Mouse (Mus musculus) left cerebral cortex, postnatal 25 days (tissue): ENCODE data around the gene Car10. TPM values are rescaled to one million over a fixed set of nuclear protein-coding genes. Genes with fewer than 3 reads are reported as not detected.

ENCODE experiments used
- DNase-seq, 2 experiments: peaks; one replicate each; pipeline ENCODE4 v3.0.0; 2022; ENCODE audit warnings: low spot score in 2 of 2, mixed read lengths in 1 of 2
- intact Hi-C: fragments of 180-260 bp; cut with DNase I; formaldehyde crosslinking; loops from one replicate; pipeline ENCODE4 v1.15.1; 2025
- total RNA-seq, 2 experiments: library from RNA; stranded (reverse); gene quantifications; 2 replicates each; pipeline ENCODE4 v1.2.3; 2021

Car10 gene
- total RNA-seq, 2 experiments from 2014 or later = 132 to 143 TPM

DNA sequence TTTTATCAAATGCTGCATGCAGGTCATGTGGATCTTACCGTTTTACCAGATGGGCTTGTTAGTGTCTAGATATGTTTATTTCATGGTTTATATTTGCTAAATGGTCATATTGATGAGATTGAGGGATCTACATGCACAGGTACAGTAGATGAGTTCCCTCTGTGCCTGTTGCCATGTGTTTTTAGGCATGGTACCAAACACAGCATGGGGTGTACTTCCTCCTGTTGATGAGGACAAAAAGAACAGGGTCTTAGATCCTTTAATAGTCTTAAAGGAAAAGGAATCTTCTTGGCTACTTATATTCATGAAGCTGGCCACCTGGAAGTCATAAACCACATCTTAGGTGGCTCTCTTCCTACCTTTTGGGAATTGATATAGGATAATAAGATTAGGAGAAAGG, 43.9 kb downstream of the Car10 start:
- no peak for DNase-seq
- intact Hi-C loops = no loop called here

DNA sequence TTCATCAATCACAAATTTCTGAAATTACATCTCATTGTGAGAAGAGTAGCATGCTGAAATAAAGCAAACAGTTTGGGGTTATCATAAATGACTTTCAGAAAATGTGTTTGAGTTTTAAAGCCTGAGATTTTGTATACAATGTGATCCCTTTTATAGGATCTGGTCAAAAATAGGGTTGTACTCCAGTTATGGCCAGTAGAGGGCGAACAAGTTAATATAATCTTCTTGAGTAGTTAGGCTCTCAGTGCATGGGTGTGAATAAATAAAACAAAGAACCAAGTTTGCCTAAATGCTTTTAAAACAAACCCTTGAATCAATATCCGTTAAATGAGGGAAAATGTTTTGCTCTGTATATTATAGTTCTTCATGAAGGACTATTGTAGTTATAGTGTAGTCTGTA, 46.7 kb downstream of the Car10 start:
- intact Hi-C loops = loop anchor here (1.0 to 2.0 kb wide), 2 partner anchors 328 to 668 kb away; no protein-coding TSS in a partner anchor
- DNase-seq = peak; percentile 48 to 67

DNA sequence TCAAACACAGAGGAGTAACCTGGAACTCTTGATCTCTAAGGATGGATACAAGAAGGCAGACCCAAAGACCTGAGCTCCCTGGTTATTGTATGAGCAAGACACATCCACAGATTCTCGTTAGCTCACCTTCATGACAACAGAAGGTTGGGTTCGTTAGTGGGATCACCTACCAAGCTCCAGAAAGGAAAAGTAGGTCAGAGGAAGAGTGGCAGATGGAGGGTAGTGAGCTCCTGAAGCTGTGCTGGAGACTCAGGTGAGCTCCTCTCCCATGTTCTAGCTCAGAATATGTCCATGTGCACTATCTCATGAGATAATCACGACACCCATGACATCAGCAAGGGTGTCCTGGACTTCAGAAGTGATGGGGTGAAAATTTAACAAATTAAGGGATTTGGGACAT, 57.1 kb downstream of the Car10 start:
- intact Hi-C loops = no loop called here
- DNase-seq = no peak

DNA sequence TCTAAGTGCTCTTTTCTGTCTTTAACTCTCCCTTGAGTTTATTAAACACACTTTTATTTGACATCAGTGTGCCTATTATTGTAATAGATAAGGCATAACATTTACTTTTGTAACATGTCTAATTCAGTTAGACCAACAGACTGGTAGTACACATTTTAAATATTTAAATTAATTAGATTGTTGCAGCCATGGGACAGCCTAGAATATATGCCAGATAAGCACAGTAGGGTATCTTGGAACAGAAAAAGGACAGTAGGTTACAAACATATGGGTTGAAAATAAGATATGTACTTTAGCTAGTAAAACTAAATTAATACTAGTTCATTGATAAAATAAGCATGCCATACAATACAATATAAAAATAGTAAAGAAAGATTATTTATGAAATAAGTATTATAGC, 74.6 kb downstream of the Car10 start:
- intact Hi-C loops = no loop called here
- DNase-seq = no peak

DNA sequence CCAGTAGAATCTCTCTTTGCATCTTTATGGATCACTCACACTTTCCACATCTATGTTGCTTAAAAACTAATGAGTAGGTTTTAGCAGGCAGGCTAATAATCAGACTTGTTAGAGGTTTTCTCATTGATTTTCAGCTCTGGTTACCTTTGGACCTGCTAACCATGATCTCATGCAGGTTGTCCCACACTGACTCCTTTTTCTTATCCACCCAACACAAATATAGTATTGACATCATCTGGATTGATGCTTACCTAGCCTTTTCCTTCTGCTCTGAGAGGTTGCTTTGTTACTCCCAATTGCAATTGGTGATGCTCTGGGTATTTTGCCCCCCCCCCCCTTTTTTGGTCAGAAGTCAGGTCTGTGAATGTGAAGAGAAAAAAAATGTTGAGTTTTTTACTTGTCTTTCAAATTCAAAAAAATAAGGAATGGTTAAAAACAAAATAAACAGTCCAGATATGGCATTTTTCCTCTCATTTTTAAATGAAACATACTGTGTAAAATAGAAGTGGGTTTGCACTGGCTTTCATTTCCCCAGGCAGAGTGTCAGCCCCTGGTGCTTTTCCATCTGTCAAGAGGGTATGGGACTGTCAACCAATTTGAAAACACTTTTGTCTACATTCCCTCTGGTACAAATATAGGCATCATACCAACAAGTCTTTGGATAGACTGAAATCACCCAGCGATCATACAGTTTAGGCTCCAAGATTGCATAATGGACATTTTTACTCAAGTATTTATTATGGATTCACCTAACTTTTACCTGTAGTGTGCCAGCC, 75.9 kb downstream of the Car10 start:
- intact Hi-C loops = no loop called here
- no peak for DNase-seq

DNA sequence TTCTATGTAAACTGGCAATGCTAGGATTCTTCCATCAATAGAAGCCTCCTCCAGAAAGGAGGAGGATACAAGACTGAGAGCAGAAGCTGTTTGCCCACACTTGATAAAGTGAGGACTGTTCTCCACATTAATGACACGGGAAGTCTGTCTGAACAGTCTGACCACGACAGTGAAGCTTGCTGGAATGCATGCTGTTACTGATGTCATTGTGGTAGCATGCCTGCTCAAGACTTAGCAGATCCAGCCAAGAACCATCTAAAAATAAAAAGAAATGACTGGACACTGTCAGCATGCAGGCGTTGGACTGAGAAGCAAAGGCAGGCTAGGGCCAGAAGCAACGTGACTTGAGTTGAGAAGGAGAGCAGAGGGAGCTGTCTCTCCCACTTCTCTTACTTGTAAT, 87.6 kb downstream of the Car10 start:
- intact Hi-C loops = no loop called here
- peak; percentile 31 to 69 for DNase-seq

DNA sequence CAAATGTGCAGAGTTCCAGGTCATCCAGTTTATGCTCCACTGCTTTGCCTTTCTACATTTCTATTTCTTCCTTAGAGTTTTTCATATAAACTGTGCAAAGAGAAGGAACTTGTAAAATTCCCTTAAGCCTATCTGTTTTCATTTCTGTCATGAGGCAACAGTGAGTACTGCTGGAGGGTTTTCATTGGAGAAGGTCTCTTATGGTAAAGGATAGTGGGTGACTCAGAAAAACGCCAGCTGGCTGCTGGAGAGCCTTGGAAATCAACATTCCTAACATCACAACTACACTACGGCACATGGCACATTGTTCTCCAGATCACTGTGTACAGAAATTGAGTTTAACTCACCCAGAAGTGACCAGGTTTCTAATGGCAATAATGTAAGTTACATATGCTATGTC, 88.3 kb downstream of the Car10 start:
- peak in 1 of 2 experiments; percentile 64 for DNase-seq
- intact Hi-C loops = no loop called here

DNA sequence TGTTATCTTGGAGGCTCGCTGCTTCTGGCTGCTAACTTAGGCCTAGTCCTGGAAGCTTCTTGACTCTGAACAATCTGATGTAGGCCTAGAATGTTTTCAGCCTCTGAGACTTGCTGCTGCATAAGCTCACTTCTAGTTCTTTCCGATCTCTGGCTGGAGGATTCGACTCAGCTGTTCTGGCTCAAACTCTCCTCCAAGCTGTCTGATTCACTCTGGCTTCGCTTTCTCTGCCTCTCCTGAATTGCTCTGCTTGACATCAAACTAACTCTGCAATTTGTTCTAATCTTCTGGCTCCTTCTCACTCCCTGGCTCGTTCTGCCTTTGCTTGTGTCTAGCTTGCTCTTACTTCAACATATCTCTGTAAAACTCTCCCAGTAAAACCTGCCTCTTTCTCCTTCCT, 90.8 kb downstream of the Car10 start:
- no peak for DNase-seq
- intact Hi-C loops = no loop called here

DNA sequence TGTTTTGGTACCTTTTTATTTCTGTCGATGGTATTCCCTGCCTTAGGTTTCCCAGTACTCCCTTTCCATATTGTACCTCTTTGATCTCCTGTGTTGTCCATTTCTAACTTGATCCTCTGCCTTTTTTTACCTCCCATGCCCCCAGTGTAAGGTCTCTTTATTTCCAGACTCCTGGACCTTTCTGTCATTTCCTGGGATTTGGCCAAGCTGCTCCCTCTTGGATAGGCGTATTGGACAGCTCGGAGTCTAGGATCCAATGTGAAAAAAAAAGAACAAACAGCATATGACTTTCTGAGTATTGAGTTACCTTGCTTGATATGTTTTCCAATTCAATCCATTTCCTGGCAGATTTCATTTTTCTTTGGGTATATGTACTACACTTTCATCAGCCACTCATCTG, 102.2 kb downstream of the Car10 start:
- DNase-seq = no peak
- intact Hi-C loops = no loop called here

DNA sequence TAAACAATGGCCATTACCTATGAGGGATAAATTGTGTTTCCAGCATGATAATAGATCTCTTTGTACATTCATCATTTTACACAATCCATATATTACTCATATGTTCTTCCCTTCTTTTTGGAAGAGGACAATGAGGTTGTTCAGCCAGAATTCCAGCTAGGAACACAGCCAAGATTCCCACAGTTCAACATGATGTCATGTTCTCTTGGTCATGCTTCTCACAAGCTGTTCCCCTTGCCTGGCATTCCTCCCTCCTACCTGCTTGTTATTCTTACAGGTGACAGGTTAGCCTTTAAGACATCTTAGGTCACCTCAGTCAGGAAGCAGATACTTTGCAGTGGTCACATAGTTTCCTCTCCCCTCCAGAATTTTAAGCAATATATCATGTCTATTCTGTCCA, 119.6 kb downstream of the Car10 start:
- intact Hi-C loops = no loop called here
- DNase-seq = no peak

DNA sequence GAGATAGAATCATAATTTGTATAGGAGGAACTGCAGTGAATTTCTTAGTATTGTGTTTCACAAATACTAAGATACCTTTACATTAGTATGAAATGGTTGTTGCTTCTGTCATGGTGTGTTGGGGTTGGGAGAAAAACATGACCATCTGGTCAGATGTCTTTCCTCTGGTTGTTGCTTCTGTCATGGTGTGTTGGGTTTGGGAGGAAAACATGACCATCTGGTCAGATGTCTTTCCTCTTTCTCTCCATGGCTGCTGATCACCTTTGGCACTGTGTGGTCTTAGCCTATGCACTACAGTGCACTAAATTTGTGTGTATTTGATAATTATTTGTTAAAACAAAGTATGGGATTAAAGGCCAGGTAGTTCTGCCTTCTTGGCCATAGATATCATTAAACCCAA, 132.2 kb downstream of the Car10 start:
- no peak for DNase-seq
- intact Hi-C loops = no loop called here

DNA sequence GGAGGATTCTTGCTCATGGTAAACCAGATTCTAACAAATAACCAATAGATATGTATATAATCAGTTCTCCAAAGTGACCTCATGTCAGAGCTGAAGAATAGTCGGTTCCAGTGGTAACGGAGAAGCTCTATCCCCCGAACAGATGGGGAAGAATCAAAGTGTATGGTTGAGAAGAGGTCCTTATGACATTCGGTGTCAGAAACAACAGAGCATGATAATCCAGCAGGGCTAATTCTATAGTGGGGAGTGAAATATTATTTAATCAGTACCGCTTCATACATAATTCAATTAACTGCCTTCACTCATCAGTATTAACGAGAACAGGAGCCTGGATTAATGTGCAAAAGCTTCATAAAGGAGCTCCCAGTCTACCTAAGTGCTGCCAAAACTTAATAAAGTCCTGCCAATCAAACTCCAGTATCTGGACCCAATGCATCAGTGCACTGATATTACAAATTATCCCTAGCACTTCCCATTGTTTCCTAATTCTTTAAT, 152.0 kb downstream of the Car10 start:
- no peak for DNase-seq
- intact Hi-C loops = no loop called here

DNA sequence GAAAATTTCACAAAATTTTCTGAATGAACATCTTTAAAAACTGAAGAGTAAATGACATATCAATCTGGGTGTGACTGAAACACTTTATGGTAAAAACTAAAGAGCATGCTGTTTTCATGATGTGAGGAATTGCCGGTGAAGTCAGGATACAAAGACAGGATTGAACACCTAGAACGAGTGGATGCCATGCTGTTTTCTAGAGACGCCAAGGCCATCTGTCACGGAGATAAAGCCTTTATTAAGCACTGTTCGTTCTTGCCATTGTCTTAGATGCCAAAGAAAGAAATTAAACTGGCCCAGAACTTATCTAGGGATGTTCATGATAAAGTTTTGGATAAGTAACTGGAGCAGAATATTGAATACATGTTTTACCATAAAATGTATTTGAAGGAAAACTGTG, 153.9 kb downstream of the Car10 start:
- intact Hi-C loops = no loop called here
- no peak for DNase-seq

DNA sequence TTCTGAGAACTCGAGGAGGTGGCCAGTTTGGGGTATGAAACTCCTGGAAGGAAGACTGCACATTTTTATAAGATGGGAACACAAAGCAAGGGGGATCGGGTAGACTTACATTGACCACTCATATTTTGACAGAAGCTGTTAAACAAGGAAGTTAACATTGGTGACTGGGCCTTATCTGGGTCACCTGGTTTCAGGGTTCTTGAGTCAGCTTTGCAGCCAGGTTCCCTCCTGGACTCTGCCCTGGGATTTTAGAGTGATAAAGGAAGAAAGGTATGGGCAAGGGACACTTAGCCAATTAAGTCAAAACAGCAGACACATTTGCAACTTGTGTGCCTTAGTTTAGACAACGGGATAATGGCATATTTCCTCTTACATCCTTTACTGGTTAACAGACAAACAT, 166.2 kb downstream of the Car10 start:
- intact Hi-C loops = no loop called here
- DNase-seq = no peak

DNA sequence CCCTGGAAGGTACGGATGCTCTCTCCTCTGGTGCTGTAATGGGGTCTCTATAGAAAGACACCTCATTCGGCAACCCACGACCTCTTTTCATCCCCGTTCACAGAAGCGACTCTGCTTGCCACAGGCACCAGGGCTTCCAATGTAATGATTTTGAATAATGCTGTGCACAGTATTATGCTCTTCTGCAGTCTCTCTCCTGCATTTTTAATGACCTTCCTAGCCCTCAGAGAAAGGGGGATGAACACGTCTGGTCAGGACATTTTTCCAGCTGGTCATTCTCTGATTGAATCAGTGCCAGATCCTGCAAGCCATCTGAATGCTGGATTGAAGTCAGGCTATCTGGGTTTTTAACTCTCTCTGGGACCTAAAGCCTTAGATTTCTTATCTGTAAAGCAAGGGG, 174.2 kb downstream of the Car10 start:
- intact Hi-C loops = loop anchor here (10.0 kb wide), 2 partner anchors 147 to 293 kb away; no protein-coding TSS in a partner anchor
- no peak for DNase-seq

DNA sequence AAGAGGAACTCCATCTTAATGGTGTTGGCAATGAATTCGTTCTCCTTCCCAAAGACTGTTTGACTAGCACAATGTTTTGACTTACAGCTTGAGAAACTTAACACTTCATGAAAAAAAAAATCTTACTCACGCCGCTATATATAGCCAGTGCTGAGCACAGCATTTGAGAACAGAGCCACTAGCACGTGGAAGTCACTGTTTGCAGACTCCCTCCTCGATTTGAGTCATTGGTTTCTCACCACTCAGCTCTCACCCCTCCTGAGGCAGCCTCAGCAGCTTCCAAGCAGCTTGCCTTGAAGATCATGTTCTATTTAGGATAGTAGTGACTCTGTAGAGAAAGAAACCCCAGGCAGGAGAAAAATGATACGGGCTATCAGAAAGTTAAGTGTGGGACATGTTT, 176.1 kb downstream of the Car10 start:
- intact Hi-C loops = loop anchor here (10.0 kb wide), 2 partner anchors 149 to 291 kb away; no protein-coding TSS in a partner anchor
- peak; percentile 55 to 92 for DNase-seq

DNA sequence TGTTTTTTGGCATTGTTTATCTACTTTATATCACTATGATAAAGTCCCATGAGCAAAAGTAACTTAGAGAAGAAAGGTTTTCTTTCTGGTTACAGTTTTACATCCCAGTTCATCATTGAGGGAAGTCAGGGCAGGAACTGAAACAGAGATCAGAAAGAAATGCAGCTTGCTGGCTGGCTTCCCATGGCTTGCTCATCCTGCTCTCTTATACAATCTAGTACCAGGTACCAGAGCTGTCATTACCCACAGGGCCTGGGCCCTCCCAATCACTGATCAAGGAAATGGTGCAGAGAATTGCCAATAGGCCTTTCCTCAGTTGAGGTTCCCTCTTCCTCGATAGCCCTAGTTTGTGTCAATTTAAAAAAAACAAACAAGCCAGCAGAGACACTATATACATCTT, 195.8 kb downstream of the Car10 start:
- intact Hi-C loops = no loop called here
- DNase-seq = no peak

DNA sequence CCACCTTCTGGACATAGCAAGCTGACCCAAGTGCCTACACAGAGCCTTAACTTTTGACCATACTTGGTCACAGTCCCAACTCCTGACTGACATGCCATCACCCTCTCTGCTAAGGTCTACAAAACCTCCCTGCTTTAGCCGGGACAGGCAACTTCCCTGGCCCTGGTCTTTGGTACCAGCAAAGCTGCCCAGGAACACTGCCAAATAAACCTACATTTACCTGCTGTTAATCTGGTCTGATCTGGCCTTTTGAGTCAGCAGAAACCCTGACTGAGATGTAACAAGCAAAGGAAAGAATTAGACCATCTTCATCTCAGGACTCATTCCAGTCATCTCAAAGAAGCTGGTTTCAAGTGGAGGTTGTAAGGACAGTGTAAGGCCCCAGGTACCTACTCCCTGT, 212.2 kb downstream of the Car10 start:
- no peak for DNase-seq
- intact Hi-C loops = no loop called here

DNA sequence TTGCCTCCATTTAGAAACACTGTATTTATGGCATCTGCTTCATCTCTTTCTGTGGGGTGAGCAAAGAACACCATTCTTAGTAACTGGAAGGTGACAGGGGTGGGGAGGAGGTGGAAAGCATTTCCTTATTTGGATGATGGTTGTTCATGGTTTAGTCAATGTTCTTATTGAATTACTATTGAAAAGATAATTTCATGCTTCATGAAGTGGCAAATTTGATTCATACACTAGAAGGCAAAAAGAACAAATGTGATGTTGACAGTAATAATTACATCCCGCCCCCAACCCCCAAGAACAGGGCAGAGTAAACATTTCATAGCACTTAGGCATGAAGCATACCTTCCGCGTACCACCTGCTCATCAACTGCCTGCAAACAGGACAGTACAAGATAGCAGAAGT, 239.9 kb downstream of the Car10 start:
- DNase-seq = no peak
- intact Hi-C loops = no loop called here

DNA sequence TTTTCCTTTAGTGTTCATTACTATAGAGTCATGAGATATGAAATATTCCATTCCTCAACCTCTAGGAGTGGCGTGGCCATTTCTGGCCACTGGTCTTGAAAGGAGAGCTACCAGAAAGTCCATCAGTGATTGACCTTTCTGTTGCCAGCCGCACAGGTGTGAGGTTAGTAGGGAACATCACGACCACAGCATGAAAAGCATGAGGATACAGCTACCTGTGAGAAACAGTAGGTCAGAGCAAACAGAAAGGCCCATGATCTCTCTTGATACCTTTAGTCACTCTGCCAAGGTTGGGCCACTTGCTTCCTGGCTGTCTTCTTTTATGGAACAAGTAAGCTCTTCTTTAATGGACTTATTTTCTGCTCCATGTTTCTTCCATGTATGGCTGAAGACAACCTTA, 246.1 kb downstream of the Car10 start:
- no peak for DNase-seq
- intact Hi-C loops = no loop called here

DNA sequence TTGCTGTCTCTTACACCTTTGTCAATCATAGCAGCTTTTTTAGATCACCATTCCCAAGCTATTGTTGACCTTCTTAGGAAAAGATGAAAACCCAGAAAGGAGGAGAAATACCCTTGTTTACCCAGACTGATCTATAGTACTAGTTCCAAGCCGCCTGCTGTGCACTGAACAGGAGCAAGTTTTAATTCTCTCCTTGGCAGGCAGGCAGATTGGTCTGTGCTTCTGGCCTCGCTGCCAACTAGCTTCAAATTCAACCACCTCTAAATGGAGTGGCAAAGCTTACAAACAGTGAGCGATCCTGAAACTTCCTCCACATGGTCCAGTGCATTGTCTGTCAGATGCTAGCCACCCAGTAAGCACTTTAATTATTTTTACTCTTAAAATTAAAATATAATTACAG, 247.0 kb downstream of the Car10 start:
- intact Hi-C loops = no loop called here
- peak in 1 of 2 experiments; percentile 50 for DNase-seq

DNA sequence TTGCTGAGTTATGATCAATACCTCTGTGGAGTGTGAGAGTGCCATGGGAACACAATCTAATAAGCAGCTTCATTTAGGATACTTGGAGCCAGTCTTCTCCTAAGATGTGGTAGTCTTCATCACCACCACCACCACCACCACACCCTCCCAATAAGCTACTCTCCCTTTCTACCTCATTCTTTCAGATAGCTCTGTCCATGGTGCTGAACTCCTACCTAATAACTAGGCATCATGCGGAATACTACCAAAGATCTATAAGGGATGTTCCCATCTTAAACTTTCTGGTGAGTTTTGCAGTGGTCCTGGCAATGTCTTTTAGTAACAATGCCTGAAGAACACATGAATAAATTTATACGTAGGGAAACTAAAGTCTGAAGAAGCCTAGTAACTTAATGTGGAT, 263.7 kb downstream of the Car10 start:
- intact Hi-C loops = no loop called here

More for the DNA sequence above, 263.7 kb downstream of the Car10 start:
- DNase-seq = no peak
